Mouse (Mus musculus): ENCODE data around the gene Cachd1.

- TF ChIP-seq CTCF (IDR thresholded peaks at IDR 0.05; ENCODE audit: low read depth, low read length) (no peak), POLR2A (IDR thresholded peaks at IDR 0.05; ENCODE audit: extremely low read depth, insufficient read depth, low read length) (no peak)
Measured at GRCm38 (mm10) chr4:100811802-100812510, 35.5 kb downstream of the Cachd1 start.
